Mouse (Mus musculus): ENCODE measurements at regions not wholly inside any gene's neighbourhood (a gene's known extent, or its start where the extent isn't known, plus 50 kb on each side); places are given as distances from the start of the nearest gene placed in this dataset.

DNA sequence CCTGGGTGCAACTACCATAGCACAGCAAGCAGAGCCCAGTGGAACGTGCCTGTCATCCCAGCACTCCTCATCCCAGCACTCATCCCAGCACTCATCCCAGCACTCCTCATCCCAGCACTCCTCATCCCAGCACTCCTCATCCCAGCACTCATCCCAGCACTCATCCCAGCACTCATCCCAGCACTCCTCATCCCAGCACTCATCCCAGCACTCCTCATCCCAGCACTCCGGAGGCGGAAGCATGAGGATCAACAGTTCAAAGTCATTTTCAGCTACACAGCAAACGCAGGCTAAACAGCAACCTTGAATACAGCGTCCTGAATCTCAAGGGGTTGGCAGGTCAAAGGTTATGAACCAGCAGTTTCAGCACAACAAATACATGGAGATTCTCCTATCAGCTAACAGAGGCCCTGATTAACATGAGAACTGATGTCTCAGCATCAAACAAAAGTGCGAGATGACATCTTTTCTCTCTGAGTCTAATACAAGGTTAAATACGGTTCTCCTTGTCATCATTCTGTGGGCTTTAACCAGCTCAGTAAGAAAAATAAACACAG, 211.8 kb downstream of the Pdcd6ip start:
- in situ Hi-C loops (cut with MseI, MboI), result no loop called here

DNA sequence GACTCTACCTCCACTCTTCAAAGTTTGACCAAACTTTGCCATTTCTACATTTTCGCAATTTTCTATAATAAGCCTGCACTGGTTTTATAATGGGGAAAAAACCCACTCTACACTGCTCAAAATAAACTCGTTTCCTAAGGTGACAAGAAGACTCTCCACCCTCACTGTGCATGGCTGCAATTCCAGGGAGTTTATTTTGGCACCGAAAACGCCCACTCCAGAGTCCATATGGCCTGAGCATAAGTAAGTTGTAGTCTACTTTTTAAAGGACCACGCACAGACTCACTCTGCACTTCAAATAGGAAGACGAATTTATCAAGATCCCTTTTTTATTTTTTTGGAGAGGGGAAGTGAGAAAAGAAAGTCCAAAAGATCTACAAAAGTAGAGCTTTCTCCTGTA, 219.4 kb downstream of the Pdcd6ip start:
- in situ Hi-C loops (cut with MseI, MboI), result no loop called here

DNA sequence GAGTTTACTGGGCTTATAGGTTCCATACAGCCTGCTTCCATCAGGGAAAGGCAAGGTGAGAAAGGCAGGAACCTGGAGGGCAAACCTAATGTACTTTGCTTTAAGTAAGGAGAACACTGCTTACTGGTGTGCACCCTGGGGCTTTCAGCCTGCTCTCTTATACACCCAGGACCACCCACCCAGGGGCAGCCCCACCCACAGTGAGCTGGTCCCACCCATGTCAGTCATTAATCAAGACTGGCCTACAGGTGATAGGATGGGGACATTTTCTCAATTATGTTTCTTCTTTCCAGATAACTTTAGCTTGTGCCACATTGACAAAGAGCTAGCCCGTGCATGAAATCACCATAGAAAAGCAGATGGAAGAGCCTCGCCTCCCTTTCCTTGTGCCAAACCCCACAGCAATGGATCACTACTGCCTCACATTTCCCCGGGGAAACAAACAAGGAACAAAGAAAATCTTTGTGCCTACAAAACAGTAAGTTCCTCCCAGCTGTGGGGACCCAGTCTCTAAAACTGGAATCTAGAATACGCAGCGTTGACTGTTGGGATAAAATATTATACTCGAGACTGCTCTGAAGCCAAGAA, 221.5 kb downstream of the Pdcd6ip start:
- in situ Hi-C loops (cut with MseI, MboI), result no loop called here

GRCm38 (mm10) chr9:113479897-113480296, 228.2 kb downstream of the Pdcd6ip start:
- in situ Hi-C loops (cut with MseI, MboI), result no loop called here

DNA sequence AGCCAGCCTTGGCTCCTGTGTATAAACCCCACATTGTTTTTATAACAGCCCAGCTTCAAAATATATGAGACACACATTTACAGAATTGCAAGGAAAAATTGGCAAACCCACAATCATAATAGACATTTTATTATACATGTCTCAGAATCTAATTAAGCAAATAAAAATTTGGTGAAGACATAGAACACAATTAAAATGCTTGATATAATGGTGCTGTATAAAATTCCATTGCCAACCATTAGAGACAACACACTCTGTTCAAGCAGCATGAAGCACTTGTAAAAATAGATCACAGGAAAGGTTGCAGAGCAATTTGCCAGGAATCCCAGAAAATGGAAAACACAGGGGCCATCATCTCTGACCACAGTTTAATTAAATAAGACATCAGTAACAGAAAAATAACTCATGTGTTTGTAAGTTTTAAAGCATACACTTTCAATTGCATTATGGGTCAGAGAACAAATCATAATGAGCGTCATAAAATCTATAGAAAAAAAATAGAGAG, 229.2 kb downstream of the Pdcd6ip start:
- in situ Hi-C loops (cut with MseI, MboI), result no loop called here

DNA sequence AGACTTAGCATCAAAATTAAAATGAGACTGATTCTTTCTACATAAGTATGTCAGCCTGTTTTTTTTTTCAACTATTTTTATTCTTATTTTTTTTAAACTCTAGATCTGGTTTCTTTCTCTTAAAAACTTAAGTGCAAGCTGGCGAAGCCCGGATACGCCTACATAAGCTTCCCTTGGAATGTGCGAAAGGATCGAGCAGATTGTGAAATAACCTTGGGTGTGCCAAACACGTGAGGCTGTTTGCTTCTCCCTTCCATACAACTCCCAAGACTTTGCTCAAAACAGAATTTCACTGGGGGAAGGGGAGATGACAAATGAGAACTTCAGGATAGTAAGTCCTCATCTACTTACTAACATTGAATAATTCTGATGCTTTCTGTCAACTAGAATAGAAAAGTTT, 236.3 kb downstream of the Pdcd6ip start:
- in situ Hi-C loops (cut with MseI, MboI), result no loop called here

DNA sequence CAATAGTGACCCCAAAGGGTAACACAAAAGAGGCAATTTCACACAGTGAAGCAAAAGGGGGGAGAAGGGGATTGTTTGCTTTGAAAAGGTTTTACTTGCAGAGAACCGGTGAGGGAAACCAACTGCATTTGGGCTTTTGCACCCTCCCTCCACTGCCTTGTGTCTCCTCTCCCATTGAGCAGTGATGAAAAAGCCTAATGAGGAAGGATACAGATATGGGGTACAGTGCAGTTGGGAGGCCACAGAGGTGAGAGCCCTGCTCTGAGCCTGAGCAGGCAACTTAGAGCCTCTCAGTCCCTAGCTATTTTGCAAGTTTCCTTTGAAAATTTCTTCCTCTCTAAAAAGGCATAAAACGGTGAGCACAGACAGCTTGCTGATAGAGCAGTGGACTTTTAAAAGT, 245.2 kb downstream of the Pdcd6ip start:
- in situ Hi-C loops (cut with MseI, MboI), result no loop called here

GRCm38 (mm10) chr9:113462267-113462887, 245.7 kb downstream of the Pdcd6ip start:
- in situ Hi-C loops (cut with MseI, MboI), result no loop called here

GRCm38 (mm10) chr9:113459885-113460284, 248.2 kb downstream of the Pdcd6ip start:
- in situ Hi-C loops (cut with MseI, MboI), result no loop called here

- in situ Hi-C loops (cut with MseI, MboI), result no loop called here
Measured at GRCm38 (mm10) chr9:113459221-113459620, 248.8 kb downstream of the Pdcd6ip start.

DNA sequence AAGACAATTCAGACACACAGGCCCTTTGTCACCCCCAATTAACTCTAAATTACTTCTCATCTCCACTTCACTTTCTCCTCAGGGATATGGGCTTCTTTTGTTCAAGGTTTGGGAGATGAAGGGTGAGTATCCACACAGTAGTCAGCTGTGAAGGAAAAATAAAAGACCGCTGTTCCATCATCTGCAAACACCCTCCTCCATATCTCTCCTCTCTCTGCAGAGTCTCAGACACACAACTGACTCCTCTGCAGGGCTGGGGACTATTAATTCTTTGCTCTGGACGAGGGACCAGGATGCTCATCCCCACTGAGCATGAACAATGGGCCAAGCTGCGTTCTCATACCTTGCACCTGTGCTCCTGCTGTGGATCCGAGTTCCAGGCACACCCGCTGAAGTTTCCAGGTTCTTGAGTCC, 249.3 kb downstream of the Pdcd6ip start:
- in situ Hi-C loops (cut with MseI, MboI), result no loop called here

DNA sequence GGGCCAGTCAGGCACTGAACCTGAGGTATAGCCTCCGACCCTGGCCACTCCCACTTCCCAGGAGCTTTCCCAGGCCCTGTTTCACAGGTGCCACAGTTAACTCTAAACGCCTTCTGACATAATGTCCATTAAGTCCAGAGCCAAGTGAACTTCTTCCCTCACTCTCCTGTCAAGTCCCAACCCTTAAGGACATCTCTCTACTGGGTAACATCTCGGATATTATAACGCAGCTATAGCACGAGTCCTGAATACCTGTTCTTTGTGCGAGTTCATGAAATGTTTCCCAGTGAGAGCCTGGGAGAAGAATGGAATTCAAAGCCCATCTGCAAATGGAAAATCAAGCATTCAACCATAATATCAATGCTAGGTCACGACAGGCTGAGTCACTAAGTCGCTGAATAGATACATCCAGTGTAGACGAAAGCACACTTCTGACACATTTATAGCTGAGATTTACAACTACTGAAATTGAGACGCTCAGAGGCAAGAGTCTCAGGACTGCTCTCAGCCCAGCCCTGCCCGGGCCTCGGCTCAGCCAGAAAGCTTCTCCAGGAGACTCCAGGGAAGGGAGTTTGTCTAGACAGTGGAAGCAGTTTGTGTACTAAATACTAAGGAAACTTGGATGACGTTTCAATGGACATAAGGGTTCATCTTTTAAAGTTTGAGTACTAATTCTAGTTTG, 250.7 kb downstream of the Pdcd6ip start:
- in situ Hi-C loops (cut with MseI, MboI), result no loop called here

GRCm38 (mm10) chr9:113455577-113455976, 252.5 kb downstream of the Pdcd6ip start:
- in situ Hi-C loops (cut with MseI, MboI), result no loop called here

DNA sequence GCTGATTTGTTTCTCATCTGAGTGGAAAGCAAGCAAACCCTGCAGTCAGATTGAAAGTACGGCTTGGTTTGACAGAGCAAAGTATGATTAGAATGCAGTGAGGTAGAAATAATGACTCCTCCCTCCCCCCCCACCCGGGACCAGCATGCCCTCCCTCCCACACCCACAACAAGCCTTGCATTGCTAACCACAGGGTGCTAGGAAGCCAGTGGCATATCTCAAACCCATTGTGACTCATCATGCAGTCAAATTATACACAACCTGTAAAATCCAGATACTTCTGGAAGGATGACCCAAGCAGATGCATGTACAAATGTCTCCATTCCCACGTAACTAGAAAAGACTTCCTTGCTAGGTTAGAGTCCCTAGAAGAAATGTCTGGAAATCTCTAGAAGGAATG, 254.8 kb downstream of the Pdcd6ip start:
- in situ Hi-C loops (cut with MseI, MboI), result no loop called here

DNA sequence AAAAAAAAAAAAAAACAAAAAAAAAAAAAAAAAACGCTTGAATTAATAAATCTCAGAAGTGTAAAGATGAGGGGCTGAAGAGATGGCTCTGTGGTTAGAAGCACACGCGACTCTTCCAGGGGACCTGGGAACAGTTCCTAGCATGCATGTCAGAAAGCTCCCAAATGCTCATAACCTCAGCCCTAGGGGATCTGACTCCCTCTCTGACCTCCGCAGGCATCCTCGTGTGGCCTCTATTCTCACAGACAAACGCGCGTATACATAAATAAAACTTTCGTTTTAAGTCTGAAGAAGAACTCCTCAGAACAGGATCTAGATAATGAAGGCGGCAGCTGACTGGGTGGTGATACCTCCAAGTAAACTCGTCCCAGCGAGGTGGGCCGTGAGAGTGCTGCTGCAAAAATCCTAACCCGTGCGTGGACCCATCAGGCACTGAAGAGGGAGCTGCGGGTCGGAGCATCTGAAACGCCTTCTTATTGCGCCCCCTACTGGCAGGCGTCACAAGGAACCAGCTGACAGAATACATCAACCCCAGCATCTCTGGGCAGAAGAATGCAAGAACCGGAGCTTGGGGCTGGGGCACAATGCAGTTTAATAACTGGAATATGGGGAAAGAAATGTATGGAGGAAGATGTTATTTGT, 266.2 kb downstream of the Pdcd6ip start:
- in situ Hi-C loops (cut with MseI, MboI), result loop anchor here (5.0 to 10.0 kb wide), 2 partner anchors 190 to 193 kb away; no protein-coding TSS in a partner anchor

- in situ Hi-C loops (cut with MseI, MboI), result no loop called here
Measured at GRCm38 (mm10) chr9:113438394-113438793, 269.7 kb downstream of the Pdcd6ip start.

GRCm38 (mm10) chr9:113435921-113436320, 272.1 kb downstream of the Pdcd6ip start:
- in situ Hi-C loops (cut with MseI, MboI), result no loop called here

DNA sequence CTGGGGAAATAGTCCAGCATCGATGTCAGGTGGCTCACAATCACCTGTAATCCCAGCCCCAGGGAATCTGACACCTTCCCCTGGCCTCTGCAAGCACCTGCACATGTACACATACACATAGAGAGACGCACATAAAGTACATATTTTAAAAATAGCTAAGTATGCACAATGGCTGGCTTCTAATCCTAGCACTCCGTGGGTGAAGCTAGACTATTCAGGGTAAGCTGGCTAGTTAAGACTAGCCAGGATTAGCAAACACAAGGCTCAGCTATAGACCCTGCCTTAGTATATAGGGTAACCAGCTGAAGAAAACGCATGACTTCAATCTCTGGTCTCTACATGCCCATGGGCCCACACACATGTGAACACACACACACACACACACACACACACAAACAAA, 274.6 kb downstream of the Pdcd6ip start:
- in situ Hi-C loops (cut with MseI, MboI), result no loop called here

DNA sequence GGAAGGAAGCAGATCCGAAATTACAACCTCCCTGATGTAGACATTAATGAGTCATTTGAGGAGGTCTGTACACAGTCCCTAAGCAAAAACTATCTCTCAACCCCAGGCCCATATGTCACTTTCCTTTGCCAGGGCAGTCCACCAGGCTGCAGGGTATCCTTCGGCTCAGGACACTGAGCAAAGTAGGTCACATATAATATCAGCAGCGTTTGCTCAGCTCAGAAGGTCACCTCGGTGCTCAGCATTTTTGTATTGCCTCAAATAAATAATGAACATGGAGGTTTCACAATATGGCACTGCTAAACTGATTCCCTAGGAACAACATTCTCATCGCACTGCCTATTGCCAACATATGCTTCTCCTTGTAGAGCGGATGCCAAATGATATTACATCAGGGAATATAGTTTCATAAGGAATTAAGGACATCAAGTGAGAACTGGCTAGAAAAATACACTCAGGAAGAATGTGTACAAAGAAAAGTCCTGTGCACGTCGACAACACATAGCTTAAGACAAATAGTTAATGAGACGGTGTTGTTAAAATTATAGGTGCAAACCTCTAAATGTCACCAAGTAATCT, 275.4 kb downstream of the Pdcd6ip start:
- in situ Hi-C loops (cut with MseI, MboI), result no loop called here

- in situ Hi-C loops (cut with MseI, MboI), result no loop called here
Measured at GRCm38 (mm10) chr9:113430411-113430810, 277.6 kb downstream of the Pdcd6ip start.

- in situ Hi-C loops (cut with MseI, MboI), result no loop called here
Measured at GRCm38 (mm10) chr9:113427281-113427680, 280.8 kb downstream of the Pdcd6ip start.

DNA sequence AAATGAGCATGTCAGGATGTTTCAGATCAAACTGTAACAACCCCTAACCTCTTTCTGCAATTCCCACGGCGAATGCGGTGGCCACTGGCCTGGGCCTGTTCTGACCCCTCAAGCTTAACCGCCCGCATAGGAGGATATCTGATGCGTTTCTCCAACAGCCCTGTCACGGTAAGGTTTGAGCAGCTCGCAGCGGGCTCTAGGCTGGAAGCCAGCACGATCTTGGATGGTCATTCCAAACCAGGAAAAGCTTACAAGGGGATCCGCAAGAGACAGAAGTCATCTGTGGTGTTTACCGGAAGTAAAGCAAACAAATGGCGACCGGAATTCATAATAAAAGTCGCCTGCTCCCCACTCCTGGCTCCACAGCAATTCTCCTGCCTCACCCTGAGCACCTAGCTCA, 281.7 kb downstream of the Pdcd6ip start:
- in situ Hi-C loops (cut with MseI, MboI), result no loop called here
